Mouse (Mus musculus) CH12.LX (cell line): ENCODE results near the gene Fance. TPM values are rescaled to one million over a fixed set of nuclear protein-coding genes. Genes with fewer than 3 reads are reported as not detected.

Experiments used
- DNase-seq: peaks from one replicate; pipeline ENCODE4 v3.0.0-alpha.2; 2013; ENCODE audit errors: extremely low read depth
- H3K27ac ChIP-seq: 2 replicates; pipeline ENCODE4 v1.5.1; 2012; ENCODE audit warnings: low read depth, mild to moderate bottlenecking, control low read depth, moderate library complexity; ENCODE audit not compliant: insufficient read depth
- H3K27me3 ChIP-seq: replicated peaks from 2 replicates; pipeline ENCODE3; 2012; ENCODE audit warnings: inconsistent platforms
- H3K36me3 ChIP-seq, 2 experiments: replicated peaks in 1 of 2; 2 replicates each; pipeline versions ENCODE3 to v1.6.1; 2012; ENCODE audit warnings: inconsistent platforms in 1 of 2, low read length in 1 of 2, mild to moderate bottlenecking in 1 of 2, mixed read lengths in 1 of 2, moderate library complexity in 1 of 2; ENCODE audit not compliant: control insufficient read depth in 1 of 2, insufficient read depth in 1 of 2
- H3K4me1 ChIP-seq, 2 experiments: 2 replicates each; pipeline ENCODE4 v1.6.1; 2012; ENCODE audit warnings: inconsistent platforms in 1 of 2, moderate library complexity in 1 of 2; ENCODE audit not compliant: insufficient read depth in 2 of 2, control insufficient read depth in 1 of 2
- H3K4me2 ChIP-seq: 2 replicates; pipeline ENCODE4 v1.6.1; 2012; ENCODE audit warnings: low read depth, mild to moderate bottlenecking, control low read depth; ENCODE audit not compliant: poor library complexity, insufficient read depth, severe bottlenecking
- H3K4me3 ChIP-seq, 3 experiments: fragments of 150-350 bp in 1 of 3; sonication (generic) in 1 of 3; replicated peaks in 1 of 3; 2 replicates each; pipeline versions ENCODE3 to v1.5.1; 2011 to 2012; ENCODE audit warnings: low read depth in 2 of 3, low read length in 2 of 3, mild to moderate bottlenecking in 2 of 3, moderate library complexity in 2 of 3, control low read depth in 1 of 3, improper control_type of control experiment in 1 of 3, inconsistent platforms in 1 of 3, mixed read lengths in 1 of 3; ENCODE audit not compliant: poor library complexity in 1 of 3
- H3K79me2 ChIP-seq: replicated peaks from 2 replicates; pipeline ENCODE4 v1.6.1; 2012; ENCODE audit warnings: mild to moderate bottlenecking, moderate library complexity; ENCODE audit not compliant: control insufficient read depth, poor library complexity, insufficient read depth, severe bottlenecking; ENCODE audit errors: extremely low read depth
- H3K9ac ChIP-seq: 2 replicates; pipeline ENCODE4 v1.6.1; 2012; ENCODE audit warnings: low read depth, mild to moderate bottlenecking, control low read depth, moderate library complexity; ENCODE audit not compliant: insufficient read depth
- H3K9me3 ChIP-seq: replicated peaks from 2 replicates; pipeline ENCODE3; 2012; ENCODE audit warnings: low read length, inconsistent platforms, mixed read lengths
- ELF1 ChIP-seq: IDR thresholded peaks from 2 replicates; pipeline ENCODE4 v1.6.1; 2014; ENCODE audit warnings: low read depth, mild to moderate bottlenecking, inconsistent platforms, low read length, improper control_type of control experiment
- EP300 ChIP-seq: IDR thresholded peaks from 2 replicates; pipeline ENCODE4 v1.6.1; 2011; ENCODE audit warnings: low read length, improper control_type of control experiment
- JUN ChIP-seq: IDR thresholded peaks from 2 replicates; pipeline ENCODE4 v1.6.1; 2011; ENCODE audit warnings: low read depth, mild to moderate bottlenecking, low read length, improper control_type of control experiment, moderate library complexity; ENCODE audit not compliant: insufficient read depth
- RAD21 ChIP-seq: IDR thresholded peaks from 2 replicates; pipeline ENCODE4 v1.6.1; 2011; ENCODE audit warnings: low read depth, mild to moderate bottlenecking, low read length, improper control_type of control experiment, moderate library complexity
- TCF12 ChIP-seq: IDR thresholded peaks from 2 replicates; pipeline ENCODE4 v1.6.1; 2014; ENCODE audit warnings: low read depth, mild to moderate bottlenecking, inconsistent platforms, low read length, improper control_type of control experiment
- UBTF ChIP-seq: IDR thresholded peaks from 2 replicates; pipeline ENCODE4 v1.6.1; 2012; ENCODE audit warnings: low read depth, mild to moderate bottlenecking, inconsistent platforms, low read length, improper control_type of control experiment, moderate library complexity
- USF2 ChIP-seq: conservative IDR thresholded peaks from 2 replicates; pipeline ENCODE4 v1.6.1; 2011; ENCODE audit warnings: low read depth, low read length, improper control_type of control experiment
- ZC3H11A ChIP-seq: IDR thresholded peaks from 2 replicates; pipeline ENCODE4 v1.6.1; 2012; ENCODE audit warnings: low read depth, mild to moderate bottlenecking, inconsistent platforms, low read length, improper control_type of control experiment
- ZKSCAN1 ChIP-seq: IDR thresholded peaks from 2 replicates; pipeline ENCODE4 v1.6.1; 2012; ENCODE audit warnings: low read depth, inconsistent platforms, low read length, improper control_type of control experiment, borderline replicate concordance
- ZMIZ1 ChIP-seq: IDR thresholded peaks from 2 replicates; pipeline ENCODE4 v1.6.1; 2012; ENCODE audit warnings: low read depth, mild to moderate bottlenecking, inconsistent platforms, low read length, improper control_type of control experiment
- dilution Hi-C: fragments of 300-500 bp; cut with MboI; formaldehyde crosslinking; loops from 2 replicates; pipeline ENCODE4 v1.14.3; 2020; ENCODE audit warnings: low sequenced_read_pairs; ENCODE audit not compliant: extremely low pct_unique_long_range_greater_than_20kb, extremely low pct_ligation_motif_present
- in situ Hi-C: fragments of 300-500 bp; cut with MboI; formaldehyde crosslinking; loops from 3 replicates; pipeline ENCODE4 v1.14.3; 2019; ENCODE audit warnings: low sequenced_read_pairs, low pct_ligation_motif_present, low pct_unique_long_range_greater_than_20kb, mixed read lengths
- polyA plus RNA-seq: library from polyadenylated mRNA; unstranded; fragments of >175 nt; gene quantifications from 2 replicates; pipeline ENCODE4 v1.2.1, GENCODE M21; 2012; ENCODE audit warnings: low read depth; ENCODE audit not compliant: insufficient read length
- total RNA-seq, 2 experiments: library from RNA; depleted of rRNA; stranded (reverse); fragments of 300-350 nt in 1 of 2; fragments of >200 nt in 1 of 2; gene quantifications; 2 replicates each; pipeline ENCODE4 v1.2.3; 2012 to 2014

Gene Fance
- total and polyA plus RNA-seq, 3 experiments, result 17.4 to 37.9 (median 29.6) TPM

- Histone ChIP-seq H3K27ac (no peak overlapping the region), H3K9me3 (peaks cover 4% of the 10 kb centered on the region)
- TF ChIP-seq EP300 (no peak), JUN (no peak)
- TF ChIP-seq, all 38 proteins: peak for 0
- in situ Hi-C loops (no loop called here), dilution Hi-C loops (no loop called here)
- no peaks in the 10 kb centered on the region for H3K27me3 ChIP-seq
- peaks cover 36 to 76% of the 10 kb centered on the region in 2 experiments for H3K4me1 ChIP-seq
- H3K79me2 ChIP-seq, result no peaks in the 10 kb centered on the region
- no peak overlapping the region for H3K4me2 ChIP-seq
- H3K4me3 ChIP-seq, result no peak overlapping the region
- peaks cover 6 to 43% of the 10 kb centered on the region in 2 experiments for H3K36me3 ChIP-seq
- no peak for DNase-seq
- no peak overlapping the region for H3K9ac ChIP-seq
Measured at GRCm38 (mm10) chr17:28278156-28278555, 35.2 kb upstream of the Fance start.

GRCm38 (mm10) chr17:28279236-28279635 is 34.1 kb upstream of the Fance start:
- peaks cover 6 to 36% of the 10 kb centered on the region in 2 experiments for H3K36me3 ChIP-seq
- dilution Hi-C loops (no loop called here), in situ Hi-C loops (no loop called here)
- H3K4me2 ChIP-seq, result no peak overlapping the region
- no peak for DNase-seq
- H3K79me2 ChIP-seq, result no peaks in the 10 kb centered on the region
- H3K4me1 ChIP-seq, result peaks cover 36 to 84% of the 10 kb centered on the region in 2 experiments
- H3K9me3 ChIP-seq, result peaks cover 2% of the 10 kb centered on the region
- H3K27me3 ChIP-seq, result no peaks in the 10 kb centered on the region
- no peak overlapping the region for H3K4me3 ChIP-seq
- no peak for TF ChIP-seq ZMIZ1
- TF ChIP-seq UBTF, result no peak
- no peak for TF ChIP-seq ELF1
- TF ChIP-seq TCF12, result no peak
- no peak overlapping the region for H3K27ac ChIP-seq
- H3K9ac ChIP-seq, result no peak overlapping the region

- H3K4me3 ChIP-seq, result no peak overlapping the region
- no peaks in the 10 kb centered on the region for H3K27me3 ChIP-seq
- in situ Hi-C loops, result no loop called here
- H3K27ac ChIP-seq, result no peak overlapping the region
- H3K79me2 ChIP-seq, result no peaks in the 10 kb centered on the region
- H3K36me3 ChIP-seq, result peaks cover 6 to 34% of the 10 kb centered on the region in 2 experiments
- H3K4me2 ChIP-seq, result no peak overlapping the region
- dilution Hi-C loops, result no loop called here
- H3K9ac ChIP-seq, result no peak overlapping the region
- H3K9me3 ChIP-seq, result no peaks in the 10 kb centered on the region
- H3K4me1 ChIP-seq, result peaks cover 36 to 90% of the 10 kb centered on the region in 2 experiments
- no peak for DNase-seq
- TF ChIP-seq ZKSCAN1, result no peak
- TF ChIP-seq ZMIZ1, result no peak
- TF ChIP-seq ZC3H11A, result no peak
- TF ChIP-seq USF2, result no peak
- TF ChIP-seq RAD21, result no peak
Measured at GRCm38 (mm10) chr17:28279780-28280422, 33.4 kb upstream of the Fance start.
